Mouse (Mus musculus) stomach, embryonic 14.5 days (tissue): Measurements from ENCODE around the gene Taf12. TPM values are rescaled to one million over a fixed set of nuclear protein-coding genes. Genes with fewer than 3 reads are reported as not detected.

ENCODE experiments used
- ATAC-seq: fragments of 200-750 bp; cut with Nextera tagmentation; 2 replicates; pipeline ENCODE4 v1.8.0; 2017; ENCODE audit warnings: low read depth, moderate TSS enrichment; ENCODE audit not compliant: insufficient number of reproducible peaks, insufficient read depth, low FRiP score
- H3K27ac ChIP-seq: fragments of 300-500 bp; sonication (generic); 2 replicates; pipeline ENCODE4 v1.5.1; 2014; ENCODE audit warnings: mild to moderate bottlenecking, low read length, moderate library complexity, mixed read lengths
- H3K27me3 ChIP-seq: fragments of 300-500 bp; sonication (generic); 2 replicates; pipeline ENCODE4 v1.6.1; 2014; ENCODE audit warnings: low read length, control low read depth, mixed read lengths; ENCODE audit not compliant: control insufficient read depth, insufficient read depth
- H3K36me3 ChIP-seq: fragments of 300-500 bp; sonication (generic); 2 replicates; pipeline ENCODE4 v1.6.1; 2014; ENCODE audit warnings: mild to moderate bottlenecking, control low read depth, low read length, moderate library complexity, mixed read lengths; ENCODE audit not compliant: control insufficient read depth, insufficient read depth
- H3K4me1 ChIP-seq: fragments of 300-500 bp; sonication (generic); 2 replicates; pipeline ENCODE4 v1.6.1; 2014; ENCODE audit warnings: low read length, control low read depth, mixed read lengths; ENCODE audit not compliant: control insufficient read depth, insufficient read depth
- H3K4me2 ChIP-seq: fragments of 300-500 bp; sonication (generic); replicated peaks from 2 replicates; pipeline ENCODE4 v1.6.1; 2014; ENCODE audit warnings: low read depth, low read length, control low read depth
- H3K4me3 ChIP-seq: fragments of 300-500 bp; sonication (generic); 2 replicates; pipeline ENCODE4 v1.5.1; 2014; ENCODE audit warnings: low read depth, low read length, control low read depth
- H3K9ac ChIP-seq: fragments of 300-500 bp; sonication (generic); replicated peaks from 2 replicates; pipeline ENCODE4 v1.6.1; 2014; ENCODE audit warnings: low read depth, mild to moderate bottlenecking, control low read depth, low read length, moderate library complexity, mixed read lengths
- H3K9me3 ChIP-seq: fragments of 300-500 bp; sonication (generic); 2 replicates; pipeline ENCODE4 v1.6.1; 2016; ENCODE audit warnings: low read depth, low read length, control low read depth; ENCODE audit not compliant: control insufficient read depth
- WGBS: fragments of 180-500 bp; shearing (Covaris S2); extraction: QIAGEN DNeasy Blood & Tissue Kit; methylation state at CpG from one replicate; pipeline ENCODE4 v1.1.7; 2014; 5-methylcytosine and 5-hydroxymethylcytosine counted together
- polyA plus RNA-seq: library from polyadenylated mRNA; unstranded; fragments of >200 nt; fragmentation: Nextera tagmentation; extraction: Ambion mirVana; gene quantifications from 2 replicates; pipeline ENCODE4 v1.2.1, GENCODE M21; 2014

Taf12 gene
- 34.8 and 36.2 TPM in 2 replicates for polyA plus RNA-seq

DNA sequence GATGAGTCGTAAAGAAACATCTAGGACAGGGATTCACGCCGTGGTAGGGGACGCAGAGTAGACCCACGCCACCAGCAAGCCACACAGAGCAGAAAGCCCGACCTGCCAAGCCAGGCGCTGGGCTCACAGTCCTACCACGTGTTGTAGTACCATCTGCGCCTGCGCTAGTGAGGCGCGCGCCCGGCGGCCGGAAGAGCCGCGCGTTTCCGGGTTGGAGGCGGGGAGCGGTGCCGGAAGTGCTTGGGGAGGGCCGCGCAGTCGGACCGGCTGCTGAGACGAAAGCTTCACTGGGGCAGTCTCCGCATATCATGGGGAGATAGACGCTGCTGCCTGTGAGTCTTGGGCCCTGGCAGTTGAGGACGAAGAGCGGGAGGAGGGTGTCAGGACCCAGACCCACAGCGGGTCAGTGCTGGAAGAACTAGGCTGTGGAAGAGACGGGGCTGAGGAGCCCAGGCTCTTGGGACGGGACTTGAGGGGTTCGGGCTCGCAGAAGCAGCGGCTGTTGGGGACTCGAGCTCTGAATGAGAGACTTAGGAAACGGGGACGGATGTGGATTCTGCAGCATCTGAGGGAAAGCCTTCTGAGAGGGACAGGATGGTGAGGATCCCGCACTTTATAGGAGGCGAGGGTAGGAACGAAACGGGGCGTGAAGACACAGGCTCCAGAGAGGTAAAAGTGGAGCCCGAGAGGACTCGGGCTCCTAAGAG, at the start of gene Taf12:
Gene Taf12, plus strand, starts transcription at position 220 of the 707 bp plus-strand sequence.
- Histone ChIP-seq H3K27ac (peak within 1 kb of the TSS; percentile 93), H3K9me3 (no peaks in the 10 kb centered on the region), H3K4me1 (peaks cover 5% of the 10 kb centered on the region; the same call in 1 of the 2 replicates), H3K27me3 (no peaks in the 10 kb centered on the region), H3K9ac (peak within 1 kb of the TSS; percentile 87), H3K4me3 (peak within 1 kb of the TSS; percentile 88), H3K36me3 (no peaks in the 10 kb centered on the region), H3K4me2 (peak within 1 kb of the TSS; percentile 95)
- under 1% methylated on average over 48 of the region's 48 CpGs for WGBS
- ATAC-seq = peak; percentile 92

DNA sequence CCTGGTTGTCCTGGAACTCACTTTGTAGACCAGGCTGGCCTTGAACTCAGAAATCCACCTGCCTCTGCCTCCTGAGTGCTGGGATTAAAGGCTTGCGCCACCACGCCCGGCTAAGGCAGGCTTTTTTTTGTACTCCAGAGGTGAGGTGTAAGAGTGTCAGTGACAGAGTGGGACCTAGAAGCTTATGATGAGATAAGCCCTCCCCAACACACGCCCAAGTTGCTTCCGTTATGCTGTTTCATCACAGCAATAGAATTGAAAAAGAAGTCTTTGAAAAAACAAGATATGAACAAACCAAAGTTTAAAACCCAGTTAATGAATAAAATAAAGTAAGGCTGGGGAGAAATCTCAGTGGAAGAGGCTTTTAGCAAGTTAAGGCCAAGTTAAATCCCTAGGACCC, 43.8 kb upstream of the Taf12 start:
- 95% methylated on average over 5 of the region's 5 CpGs for WGBS
- H3K4me2 ChIP-seq = no peak overlapping the region
- no peak overlapping the region for H3K4me3 ChIP-seq
- H3K9me3 ChIP-seq = no peaks in the 10 kb centered on the region
- H3K36me3 ChIP-seq = peaks cover 83% of the 10 kb centered on the region
- H3K27me3 ChIP-seq = no peaks in the 10 kb centered on the region
- ATAC-seq = no peak
- no peak overlapping the region for H3K9ac ChIP-seq
- H3K27ac ChIP-seq = no peak overlapping the region
- H3K4me1 ChIP-seq = no peaks in the 10 kb centered on the region

- ATAC-seq = no peak
- H3K4me1 ChIP-seq = no peaks in the 10 kb centered on the region
- WGBS = 92% methylated on average over 8 of the region's 8 CpGs
- H3K4me2 ChIP-seq = no peak overlapping the region
- H3K27me3 ChIP-seq = no peaks in the 10 kb centered on the region
- H3K27ac ChIP-seq = no peak overlapping the region
- H3K9ac ChIP-seq = no peak overlapping the region
- H3K4me3 ChIP-seq = no peak overlapping the region
- H3K36me3 ChIP-seq = peaks cover 68% of the 10 kb centered on the region
- no peaks in the 10 kb centered on the region for H3K9me3 ChIP-seq
Observed at GRCm38 (mm10) chr4:132234710-132235109, 39.5 kb upstream of the Taf12 start.

DNA sequence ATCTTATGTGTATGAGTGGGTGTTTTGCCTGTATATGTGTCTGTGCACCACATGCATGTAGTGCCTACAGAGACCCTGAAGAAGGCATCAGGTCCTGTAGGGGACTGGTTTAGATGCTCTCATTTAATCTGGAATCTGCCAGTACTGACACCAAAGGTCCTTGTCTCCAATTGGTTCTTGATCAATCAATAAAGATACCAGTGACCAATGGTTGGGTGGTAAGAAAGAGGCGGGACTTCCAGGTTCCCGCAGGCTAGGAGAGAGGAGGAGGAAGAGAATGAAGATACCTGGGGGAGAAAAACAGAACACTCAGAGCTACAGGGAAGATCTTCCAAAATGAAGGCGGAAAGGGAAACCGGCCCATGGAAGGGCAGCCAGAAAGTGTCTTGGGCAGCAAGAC, 35.8 kb upstream of the Taf12 start:
- Histone ChIP-seq H3K9ac (no peak overlapping the region), H3K27ac (no peak overlapping the region), H3K9me3 (no peaks in the 10 kb centered on the region), H3K4me3 (no peak overlapping the region), H3K4me1 (no peaks in the 10 kb centered on the region), H3K4me2 (no peak overlapping the region), H3K36me3 (peaks cover 57% of the 10 kb centered on the region), H3K27me3 (no peaks in the 10 kb centered on the region)
- WGBS = 89% methylated on average over 4 of the region's 4 CpGs
- no peak for ATAC-seq

GRCm38 (mm10) chr4:132240367-132240766, 33.8 kb upstream of the Taf12 start:
- Histone ChIP-seq H3K27ac (no peak overlapping the region), H3K4me2 (no peak overlapping the region), H3K27me3 (no peaks in the 10 kb centered on the region), H3K9ac (no peak overlapping the region), H3K4me3 (no peak overlapping the region), H3K9me3 (no peaks in the 10 kb centered on the region), H3K4me1 (no peaks in the 10 kb centered on the region), H3K36me3 (peaks cover 49% of the 10 kb centered on the region)
- no peak for ATAC-seq
- 84% methylated on average over 3 of the region's 3 CpGs for WGBS

DNA sequence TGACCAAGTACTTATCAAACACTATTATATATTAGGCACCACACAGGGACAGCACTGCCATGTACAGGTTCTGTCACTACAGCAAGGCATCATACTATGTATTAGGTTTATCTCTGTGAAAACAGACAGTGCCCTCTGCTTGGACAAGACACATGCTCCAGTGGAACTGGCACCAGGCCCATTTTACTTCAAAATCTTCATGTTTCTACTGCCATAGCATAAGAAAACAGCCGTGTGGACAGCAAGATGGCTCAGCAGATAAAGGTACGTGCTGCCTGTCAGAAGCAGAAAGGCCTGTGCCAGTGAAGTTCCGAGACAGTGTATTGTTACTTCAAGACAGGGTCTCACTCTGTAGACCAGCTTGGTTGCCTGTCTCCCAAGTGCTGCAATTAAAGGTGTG, 33.0 kb upstream of the Taf12 start:
- no peak overlapping the region for H3K27ac ChIP-seq
- no peak overlapping the region for H3K4me2 ChIP-seq
- H3K4me1 ChIP-seq = no peaks in the 10 kb centered on the region
- no peaks in the 10 kb centered on the region for H3K27me3 ChIP-seq
- peaks cover 52% of the 10 kb centered on the region for H3K36me3 ChIP-seq
- no peak overlapping the region for H3K4me3 ChIP-seq
- 90% methylated on average over 3 of the region's 3 CpGs for WGBS
- no peak for ATAC-seq
- H3K9ac ChIP-seq = no peak overlapping the region
- H3K9me3 ChIP-seq = no peaks in the 10 kb centered on the region

GRCm38 (mm10) chr4:132245643-132246042, 28.5 kb upstream of the Taf12 start:
- Histone ChIP-seq H3K27ac (no peak overlapping the region), H3K4me1 (no peaks in the 10 kb centered on the region), H3K4me2 (no peak overlapping the region), H3K36me3 (peaks cover 53% of the 10 kb centered on the region), H3K4me3 (no peak overlapping the region), H3K27me3 (no peaks in the 10 kb centered on the region), H3K9me3 (no peaks in the 10 kb centered on the region), H3K9ac (no peak overlapping the region)
- no peak for ATAC-seq
- 97% methylated on average over 3 of the region's 3 CpGs for WGBS

- Histone ChIP-seq H3K4me1 (no peaks in the 10 kb centered on the region), H3K36me3 (peaks cover 40% of the 10 kb centered on the region), H3K27ac (no peak overlapping the region), H3K9me3 (no peaks in the 10 kb centered on the region), H3K4me3 (no peak overlapping the region), H3K27me3 (no peaks in the 10 kb centered on the region), H3K4me2 (no peak overlapping the region), H3K9ac (no peak overlapping the region)
- WGBS = 84% methylated on average over 5 of the region's 5 CpGs
- ATAC-seq = no peak
Observed at GRCm38 (mm10) chr4:132247451-132247997, 26.7 kb upstream of the Taf12 start.
